Comparison of ENCODE assay signal across 8 mouse cellular contexts in genomic region chr12:79089182-79089812, GRCm38 (mm10). TPM values are rescaled to one million over a fixed set of nuclear protein-coding genes. Genes with fewer than 3 reads are reported as not detected.
DNase-seq lines count a peak whose midpoint lies in the region; ATAC-seq and TF ChIP-seq lines count a peak whose summit lies in the region.

Gene Pigh, minus strand, starts transcription at chr12:79089651.

- peak; percentile 75 for DNase-seq in WW6 (ENCODE audit: low read depth, low spot score)
- peak; percentile 63 to 81 for DNase-seq in cerebellum, postnatal 4 days (ENCODE audit: low spot score in 2 of 2)
- peak; percentile 77 for DNase-seq in gastrocnemius, adult 18-20 months (ENCODE audit: low spot score)
- peak; percentile 83 to 85 for DNase-seq in left cerebral cortex, adult 2 months (ENCODE audit: extremely low spot score in 1 of 2, low spot score in 2 of 2)
- DNase-seq in right cerebral cortex, adult 2 months (ENCODE audit: low spot score in 2 of 2) = peak; percentile 86 to 88
- peak; percentile 92 for DNase-seq in urinary bladder, postnatal 14 days (ENCODE audit: low spot score)

- 1% methylated on average over 42 of the region's 53 CpGs for WGBS in hindbrain, embryonic 16.5 days

- ATAC-seq in hindbrain, embryonic 16.5 days = peak; percentile 99
- peak; percentile 94 for ATAC-seq in megakaryocyte, adult 5-6 weeks (ENCODE audit: poor library complexity, severe bottlenecking)

- H3K36me3 ChIP-seq in hindbrain, embryonic 16.5 days (ENCODE audit: control insufficient read depth, insufficient read depth, low read length) = no peaks in the 10 kb centered on the region

- no peak for TF ChIP-seq CTCF in left cerebral cortex, adult 2 months (IDR thresholded peaks at IDR 0.05)

- H3K9ac ChIP-seq in hindbrain, embryonic 16.5 days (ENCODE audit: low read depth, low read length) = peak within 1 kb of the TSS; percentile 98

- peaks cover 8% of the 10 kb centered on the region; the same call in 1 of the 2 replicates for H3K4me1 ChIP-seq in hindbrain, embryonic 16.5 days (ENCODE audit: control insufficient read depth, insufficient read depth, low read depth, low read length)

- H3K27me3 ChIP-seq in hindbrain, embryonic 16.5 days (replicated peaks; ENCODE audit: control insufficient read depth, insufficient read depth, low read length) = no peaks in the 10 kb centered on the region

- H3K4me2 ChIP-seq in hindbrain, embryonic 16.5 days (ENCODE audit: low read length) = peak within 1 kb of the TSS; percentile 72

- no peaks in the 10 kb centered on the region for H3K9me3 ChIP-seq in hindbrain, embryonic 16.5 days (ENCODE audit: control insufficient read depth, low read length)

- intact Hi-C loops in left cerebral cortex, adult 2 months (cut with DNase I) = loop anchor here (5.0 kb wide), 2 partner anchors 82 to 227 kb away; partner anchors contain the start of genes Atp6v1d, Eif2s1 and Tmem229b

- peak within 1 kb of the TSS; percentile 83 for H3K27ac ChIP-seq in hindbrain, embryonic 16.5 days (ENCODE audit: low read depth, low read length)
- peak within 1 kb of the TSS; percentile 77 for H3K27ac ChIP-seq in left cerebral cortex, adult 2 months

- peak within 1 kb of the TSS; percentile 98 for H3K4me3 ChIP-seq in hindbrain, embryonic 16.5 days (ENCODE audit: low read length)
- peak within 1 kb of the TSS; percentile 84 for H3K4me3 ChIP-seq in left cerebral cortex, adult 2 months

RNA-seq across cellular contexts. Expression of gene Pigh, which starts in this region (rescaled TPM):
- total RNA-seq in gastrocnemius, adult 18-20 months (2021) = 1 to 10 TPM; 1.7 to 2.4 TPM
- 20.2 and 20.7 TPM in 2 replicates for polyA plus RNA-seq in hindbrain, embryonic 16.5 days (2015; fragmentation: Nextera tagmentation; extraction: Ambion mirVana)
- 10 to 100 TPM in 1 of 2 experiments, 1 to 10 TPM in 1; 9.7 to 10.3 TPM for total RNA-seq in left cerebral cortex, adult 2 months (2021)
- total RNA-seq in megakaryocyte, adult 5-6 weeks (2015) = 17.5 and 18.2 TPM in 2 replicates
- total RNA-seq in megakaryocyte, adult 5-6 weeks (2017) = 17.0 and 18.5 TPM in 2 replicates

Comparison
In these comparisons a context has a peak if more than half of its experiments do, and no peak if none do; other contexts are left out.
1. Peak in every context shown above with its lines: DNase-seq, ATAC-seq, H3K4me3 ChIP-seq and H3K27ac ChIP-seq.